Mouse (Mus musculus) thymus, adult 2 months (tissue): ENCODE measurements around the gene Myo3b.

Experiments
- CTCF ChIP-seq: fragments of 200-500 bp; IDR thresholded peaks from 2 replicates; pipeline ENCODE4 v1.5.1; 2012; ENCODE audit warnings: mild to moderate bottlenecking, control low read depth, low read length, moderate library complexity, borderline replicate concordance; ENCODE audit not compliant: control insufficient read depth, poor library complexity, insufficient read depth; ENCODE audit errors: extremely low read depth
- POLR2A ChIP-seq: fragments of 200-500 bp; IDR thresholded peaks from 2 replicates; pipeline ENCODE4 v1.6.1; 2012; ENCODE audit warnings: mild to moderate bottlenecking, low read length, control low read depth, moderate library complexity; ENCODE audit not compliant: control insufficient read depth, poor library complexity, insufficient read depth; ENCODE audit errors: extremely low read depth

DNA sequence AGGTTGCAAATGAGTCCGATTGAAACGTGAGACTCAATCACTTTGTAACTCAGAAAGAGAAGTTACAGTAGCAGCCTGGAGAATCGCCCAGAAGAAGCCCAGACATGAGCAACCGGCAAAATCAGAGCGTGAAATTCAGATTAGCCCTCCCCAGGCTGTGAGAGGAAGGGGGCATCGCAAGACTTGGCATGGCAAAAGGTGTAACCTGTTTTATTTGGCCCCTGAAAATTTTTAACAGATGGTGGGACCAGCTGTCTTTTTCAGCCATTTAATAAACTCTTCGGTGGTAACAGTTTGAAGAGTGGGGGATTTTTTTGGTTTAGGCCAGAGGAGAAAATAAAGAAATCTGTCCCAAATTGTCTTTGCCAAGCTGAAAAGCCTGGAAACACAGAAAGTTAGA, 405.2 kb downstream of the Myo3b start:
- TF ChIP-seq POLR2A = no peak
- no peak for TF ChIP-seq CTCF
